Mouse (Mus musculus): Measurements from ENCODE around the gene Tmem94. TPM values are rescaled to one million over a fixed set of nuclear protein-coding genes. Genes with fewer than 3 reads are reported as not detected.
"Not testable (repeated sequence)": the region's sequence is repeated elsewhere in the genome, so short reads cannot be mapped to it uniquely, and the experiment has no call there.

Tmem94 gene
- polyA plus RNA-seq, 1 experiment from 2014 or later, result 19.9 TPM

DNA sequence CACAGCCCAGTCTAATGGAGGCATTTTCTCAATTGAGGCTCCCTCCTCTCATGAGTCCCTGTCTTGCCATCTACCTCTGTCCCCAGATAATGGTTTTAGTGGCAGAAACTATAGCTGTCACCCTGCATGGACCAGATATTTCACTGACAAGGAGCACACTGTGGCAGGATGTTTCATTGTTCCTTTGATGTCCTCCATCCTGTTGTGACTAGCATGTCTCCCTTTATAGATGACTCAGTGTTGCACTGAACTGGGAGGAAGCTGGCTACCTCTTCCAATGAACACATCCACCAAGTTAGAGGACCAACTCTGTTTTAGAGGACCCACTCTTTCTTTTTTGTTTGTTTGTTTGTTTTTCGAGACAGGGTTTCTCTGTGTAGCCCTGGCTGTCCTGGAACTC lies 19.1 kb upstream of the Tmem94 start:
- Histone ChIP-seq H3K4me3 (replicated peaks) (no peak overlapping the region), H3K4me1 (no peaks in the 10 kb centered on the region), H3K36me3 (no peaks in the 10 kb centered on the region), H3K9ac (no peak overlapping the region), H3K27me3 (replicated peaks) (no peaks in the 10 kb centered on the region), H3K9me3 (no peaks in the 10 kb centered on the region), H3K27ac (no peak overlapping the region), H3K4me2 (no peak overlapping the region)
- no peak for ATAC-seq (ENCODE audit: insufficient read depth, low FRiP score, low read depth)
- 61% methylated on average over 1 of the region's 1 CpGs for WGBS

DNA sequence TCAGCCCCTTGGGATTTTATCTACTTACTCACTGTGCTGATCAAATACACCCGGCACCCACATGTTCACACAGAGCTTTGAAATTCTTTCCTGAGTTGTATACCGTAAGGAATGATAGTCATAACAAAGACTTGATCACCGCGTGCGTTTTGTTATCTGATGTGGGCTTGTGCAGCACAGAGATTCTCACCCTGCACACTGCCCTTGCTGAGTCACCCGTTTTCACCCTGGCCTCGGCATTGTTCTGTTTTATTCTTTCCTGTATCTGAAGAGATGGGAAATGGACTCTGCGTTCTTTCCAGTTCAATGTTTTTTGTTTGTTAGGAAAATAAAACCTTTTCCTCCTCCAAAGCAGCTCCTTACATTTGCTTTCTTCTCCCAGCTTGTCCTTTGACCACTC lies 18.5 kb upstream of the Tmem94 start:
- Histone ChIP-seq H3K27ac (no peak overlapping the region), H3K9me3 (no peaks in the 10 kb centered on the region), H3K4me3 (replicated peaks) (no peak overlapping the region), H3K9ac (no peak overlapping the region), H3K4me1 (no peaks in the 10 kb centered on the region), H3K4me2 (peak overlapping the region; percentile 39; the same call in 1 of the 2 replicates), H3K36me3 (no peaks in the 10 kb centered on the region), H3K27me3 (replicated peaks) (no peaks in the 10 kb centered on the region)
- no peak for ATAC-seq (ENCODE audit: insufficient read depth, low FRiP score, low read depth)
- 20% methylated on average over 8 of the region's 8 CpGs for WGBS

DNA sequence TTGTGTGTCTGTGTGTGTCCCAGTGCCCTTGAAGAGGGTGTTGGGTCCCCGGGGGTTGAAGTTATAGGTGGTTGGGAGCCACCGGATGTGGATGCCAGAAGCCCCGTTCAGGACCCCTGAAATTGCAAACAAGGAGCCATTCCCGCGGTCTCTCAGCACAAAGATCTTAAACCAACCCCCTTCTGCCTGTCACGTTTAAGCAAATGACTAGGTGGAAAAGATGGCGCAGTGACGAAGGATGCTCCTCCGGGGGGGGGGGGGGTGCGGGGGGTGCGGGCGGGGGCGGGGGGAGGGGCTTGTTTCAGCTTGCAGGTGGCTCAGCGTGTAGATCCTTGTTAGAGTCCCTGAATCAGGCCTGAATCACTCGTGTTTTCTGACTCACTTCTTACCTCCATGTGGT lies 17.9 kb upstream of the Tmem94 start:
- Histone ChIP-seq H3K27ac (no peak overlapping the region), H3K27me3 (replicated peaks) (no peaks in the 10 kb centered on the region), H3K4me3 (replicated peaks) (no peak overlapping the region), H3K9ac (no peak overlapping the region), H3K36me3 (no peaks in the 10 kb centered on the region), H3K4me2 (peak overlapping the region; percentile 39), H3K9me3 (no peaks in the 10 kb centered on the region), H3K4me1 (no peaks in the 10 kb centered on the region)
- 2% methylated on average over 15 of the region's 15 CpGs for WGBS
- ATAC-seq (ENCODE audit: insufficient read depth, low FRiP score, low read depth), result no peak

DNA sequence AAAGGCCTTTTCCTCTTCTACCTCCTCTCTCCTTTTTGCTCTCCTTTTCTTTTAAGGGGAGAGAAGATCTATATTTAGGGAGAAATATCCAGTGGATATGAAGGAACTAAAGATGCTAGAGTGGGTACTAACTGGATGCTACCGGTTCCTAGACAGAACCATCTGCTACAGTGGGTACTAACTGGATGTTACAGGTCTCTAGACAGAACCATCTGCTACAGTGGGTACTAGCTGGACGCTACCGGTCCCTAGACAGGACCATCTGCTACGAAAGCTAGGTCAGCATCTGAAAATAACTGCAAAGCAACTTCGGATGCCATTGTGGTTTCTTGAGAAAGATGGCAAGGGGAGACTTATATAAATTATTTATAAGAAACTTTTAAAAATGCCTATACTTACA lies 15.4 kb upstream of the Tmem94 start:
- no peaks in the 10 kb centered on the region for H3K9me3 ChIP-seq
- ATAC-seq (ENCODE audit: insufficient read depth, low FRiP score, low read depth), result no peak
- no peaks in the 10 kb centered on the region for H3K36me3 ChIP-seq
- H3K9ac ChIP-seq, result no peak overlapping the region
- 83% methylated on average over 5 of the region's 5 CpGs for whole genome bisulfite sequencing
- no peak overlapping the region for H3K4me2 ChIP-seq
- H3K27me3 ChIP-seq (replicated peaks), result no peaks in the 10 kb centered on the region
- no peak overlapping the region for H3K27ac ChIP-seq
- H3K4me3 ChIP-seq (replicated peaks), result no peak overlapping the region
- H3K4me1 ChIP-seq, result no peaks in the 10 kb centered on the region

DNA sequence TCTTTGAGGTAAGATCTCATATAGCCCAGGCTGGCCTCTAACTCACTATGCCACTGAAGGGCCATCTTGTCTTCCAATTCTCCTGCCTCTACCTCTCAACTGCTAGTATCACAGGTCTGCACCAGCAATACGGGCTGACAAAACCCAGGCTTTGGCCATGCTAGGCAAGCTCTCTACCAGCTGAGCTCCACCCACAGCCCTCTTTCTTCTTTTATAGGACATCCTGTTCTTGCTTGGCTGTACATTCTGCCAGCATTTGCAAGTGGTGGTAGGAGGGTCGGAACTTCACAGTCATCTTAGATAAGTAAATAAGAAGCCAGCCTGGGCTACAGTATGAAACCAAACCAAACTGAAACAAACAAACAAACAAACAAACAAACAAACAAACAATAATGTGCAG lies 13.5 kb upstream of the Tmem94 start:
- no peaks in the 10 kb centered on the region for H3K4me1 ChIP-seq
- no peaks in the 10 kb centered on the region for H3K27me3 ChIP-seq (replicated peaks)
- H3K9me3 ChIP-seq, result no peaks in the 10 kb centered on the region
- no peak for ATAC-seq (ENCODE audit: insufficient read depth, low FRiP score, low read depth)
- H3K27ac ChIP-seq, result no peak overlapping the region
- WGBS, result 60% methylated on average over 2 of the region's 2 CpGs
- no peak overlapping the region for H3K4me3 ChIP-seq (replicated peaks)
- no peak overlapping the region for H3K4me2 ChIP-seq
- no peak overlapping the region for H3K9ac ChIP-seq
- no peaks in the 10 kb centered on the region for H3K36me3 ChIP-seq

DNA sequence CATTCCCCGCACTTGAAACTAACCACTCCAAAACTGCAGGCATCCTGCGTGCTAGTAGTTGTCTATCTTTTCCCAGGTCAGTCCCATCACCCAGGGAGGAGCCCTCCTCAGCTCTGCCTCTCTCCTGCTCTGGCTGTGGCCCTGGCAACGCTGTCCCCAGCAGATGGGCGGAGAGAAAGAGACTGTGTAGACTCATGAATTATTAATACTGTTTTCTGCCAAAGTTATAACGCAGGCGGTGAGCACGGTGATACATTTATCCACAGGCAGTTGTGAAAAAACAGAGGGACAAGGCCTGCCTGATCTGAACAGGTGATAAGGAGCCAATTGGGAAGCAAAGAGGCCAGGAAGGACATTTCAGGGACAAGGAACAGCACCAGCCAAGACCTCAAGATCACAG lies 12.6 kb upstream of the Tmem94 start:
- Histone ChIP-seq H3K9ac (no peak overlapping the region), H3K4me1 (no peaks in the 10 kb centered on the region), H3K36me3 (no peaks in the 10 kb centered on the region), H3K9me3 (no peaks in the 10 kb centered on the region), H3K27ac (no peak overlapping the region), H3K4me3 (replicated peaks) (no peak overlapping the region), H3K27me3 (replicated peaks) (no peaks in the 10 kb centered on the region), H3K4me2 (no peak overlapping the region)
- no peak for ATAC-seq (ENCODE audit: insufficient read depth, low FRiP score, low read depth)
- 78% methylated on average over 7 of the region's 7 CpGs for WGBS

DNA sequence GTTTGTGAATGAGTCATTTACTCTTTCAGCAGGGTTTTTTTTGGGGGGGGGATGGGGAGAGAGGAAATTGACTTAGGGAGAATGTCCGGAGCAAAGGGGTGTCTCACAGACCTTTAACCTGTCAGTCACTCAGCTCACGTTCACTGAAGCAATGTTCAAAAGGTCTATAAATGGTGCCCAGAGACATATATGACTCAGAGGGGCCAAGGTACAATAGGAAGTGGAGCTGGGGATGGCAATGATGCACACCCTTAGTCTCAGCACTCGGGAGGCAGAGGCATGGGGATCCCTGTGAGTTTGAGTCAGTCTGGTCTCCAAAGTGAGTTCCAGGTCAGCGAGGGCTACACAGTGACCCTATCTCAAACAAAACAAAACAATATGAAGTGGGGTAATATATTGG lies 11.7 kb upstream of the Tmem94 start:
- no peak overlapping the region for H3K4me3 ChIP-seq (replicated peaks)
- H3K9me3 ChIP-seq, result no peaks in the 10 kb centered on the region
- ATAC-seq (ENCODE audit: insufficient read depth, low FRiP score, low read depth), result no peak
- no peak overlapping the region for H3K9ac ChIP-seq
- no peaks in the 10 kb centered on the region for H3K4me1 ChIP-seq
- H3K4me2 ChIP-seq, result no peak overlapping the region
- no peaks in the 10 kb centered on the region for H3K27me3 ChIP-seq (replicated peaks)
- H3K27ac ChIP-seq, result no peak overlapping the region
- H3K36me3 ChIP-seq, result no peaks in the 10 kb centered on the region
- 66% methylated on average over 4 of the region's 4 CpGs for whole genome bisulfite sequencing

DNA sequence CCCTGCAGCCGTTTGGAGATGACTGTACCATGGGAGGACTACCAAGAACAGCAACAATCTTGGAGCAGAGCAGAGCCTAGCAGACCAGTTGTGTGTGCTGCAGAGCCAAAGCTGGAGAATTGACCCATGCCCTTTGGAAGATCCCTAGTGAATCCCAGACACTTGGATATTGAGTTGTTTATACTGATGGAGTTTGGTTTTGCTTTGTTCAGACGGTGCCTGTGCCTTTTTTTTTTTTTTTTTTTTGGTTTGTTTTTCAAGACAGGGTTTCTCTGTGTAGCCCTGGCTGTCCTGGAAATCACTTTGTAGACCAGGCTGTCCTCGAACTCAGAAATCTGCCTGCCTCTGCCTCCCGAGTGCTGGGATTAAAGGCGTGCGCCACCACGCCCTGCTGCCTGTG lies 3.1 kb upstream of the Tmem94 start:
- WGBS, result 86% methylated on average over 7 of the region's 7 CpGs
- H3K4me1 ChIP-seq; H3K27me3 ChIP-seq (replicated peaks); H3K9me3 ChIP-seq; ATAC-seq (ENCODE audit: insufficient read depth, low FRiP score, low read depth); H3K36me3 ChIP-seq; H3K9ac ChIP-seq; H3K4me2 ChIP-seq; H3K4me3 ChIP-seq (replicated peaks); H3K27ac ChIP-seq: not testable (repeated sequence)

DNA sequence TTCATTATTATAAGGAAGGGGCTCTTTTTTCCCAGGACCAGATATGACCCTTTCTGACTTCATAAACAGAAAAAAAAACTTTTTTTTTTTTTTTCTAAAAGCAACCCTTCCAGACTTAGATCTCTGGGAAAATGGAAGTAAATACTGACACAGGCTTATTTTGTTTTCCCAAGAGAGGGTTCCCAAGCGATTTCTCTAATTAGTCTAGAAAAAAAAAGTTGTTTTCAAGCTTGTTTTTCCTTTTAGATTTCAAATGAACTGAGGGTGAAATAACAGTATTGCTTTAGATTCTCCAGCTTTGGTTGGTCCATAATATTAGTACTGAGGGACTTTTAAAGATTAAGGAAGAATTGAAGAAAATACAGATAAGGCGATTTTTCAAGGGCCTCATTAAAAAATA lies 535 bp upstream of the Tmem94 start:
- Histone ChIP-seq H3K27ac (peak overlapping the region; percentile 63; the same call in 1 of the 2 replicates), H3K4me1 (peaks cover 6% of the 10 kb centered on the region; the same call in 1 of the 2 replicates), H3K9me3 (no peaks in the 10 kb centered on the region), H3K9ac (no peak overlapping the region), H3K4me3 (replicated peaks) (peak overlapping the region; percentile 85), H3K27me3 (replicated peaks) (no peaks in the 10 kb centered on the region), H3K4me2 (peak overlapping the region; percentile 61), H3K36me3 (no peaks in the 10 kb centered on the region)
- WGBS, result 23% methylated on average over 2 of the region's 2 CpGs
- no peak for ATAC-seq (ENCODE audit: insufficient read depth, low FRiP score, low read depth)

DNA sequence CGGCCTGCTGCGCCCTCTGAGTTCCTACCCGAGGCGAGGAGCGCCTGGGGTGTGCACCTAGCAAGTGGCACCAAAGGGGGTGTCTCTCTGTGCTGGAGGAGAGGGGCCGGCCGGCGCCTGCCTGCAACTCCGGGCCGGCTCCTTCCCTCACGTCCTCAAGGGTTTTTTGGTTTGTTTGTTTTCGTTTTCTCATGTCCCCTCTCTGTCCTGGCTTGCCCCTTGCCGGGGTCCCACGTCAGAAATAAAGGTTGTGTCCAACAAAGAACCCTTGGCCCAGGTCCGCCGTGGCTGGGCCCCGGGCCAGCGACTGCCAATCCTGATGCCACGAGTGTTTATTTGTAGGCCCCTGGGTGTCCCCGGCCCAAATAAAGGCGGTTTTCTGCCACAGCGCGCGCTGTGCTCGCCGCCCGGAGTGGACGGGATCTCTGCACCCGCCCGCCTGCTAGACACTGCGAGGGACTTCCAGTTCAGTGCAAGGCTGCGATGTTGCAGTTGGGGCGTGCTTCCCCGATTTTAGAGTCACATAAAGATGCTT lies 441 bp downstream of the Tmem94 start:
- WGBS, result 0% methylated on average over 33 of the region's 34 CpGs
- H3K4me1 ChIP-seq, result peaks cover 6% of the 10 kb centered on the region; the same call in 1 of the 2 replicates
- peak; percentile 82 for ATAC-seq (ENCODE audit: insufficient read depth, low FRiP score, low read depth)
- H3K27ac ChIP-seq, result peak overlapping the region; percentile 83
- peak overlapping the region; percentile 63 for H3K4me2 ChIP-seq
- H3K9ac ChIP-seq, result peak overlapping the region; percentile 92
- no peaks in the 10 kb centered on the region for H3K27me3 ChIP-seq (replicated peaks)
- H3K4me3 ChIP-seq (replicated peaks), result peak overlapping the region; percentile 85
- no peaks in the 10 kb centered on the region for H3K36me3 ChIP-seq
- H3K9me3 ChIP-seq, result no peaks in the 10 kb centered on the region

DNA sequence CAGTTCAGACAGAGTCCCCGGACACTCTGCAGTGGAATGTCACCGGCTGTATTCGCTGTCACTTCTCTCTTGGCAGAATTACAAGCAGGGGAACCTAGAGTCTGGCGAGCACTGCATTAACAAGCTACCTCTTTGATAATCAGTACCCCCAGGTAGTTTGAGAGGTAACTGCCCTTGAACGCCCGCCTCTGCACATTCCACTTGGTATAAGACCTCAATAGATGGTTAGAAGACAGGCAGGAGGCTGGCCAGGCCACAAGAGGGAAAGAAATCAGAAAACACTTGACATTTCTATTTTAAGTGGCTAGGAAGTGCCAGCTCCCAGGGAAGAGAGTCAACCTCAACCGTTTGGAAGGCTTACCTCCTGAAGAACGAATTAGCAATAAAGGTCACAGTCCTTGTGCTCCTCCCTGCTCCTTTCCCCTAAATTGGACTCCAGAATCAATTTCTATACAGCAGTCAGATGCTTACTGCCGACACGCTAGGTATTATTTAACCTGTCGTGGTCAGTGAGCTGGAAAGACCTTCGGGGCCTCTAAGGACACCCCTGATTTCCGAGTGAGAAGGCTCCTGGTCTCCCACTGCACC lies 1.2 kb downstream of the Tmem94 start:
- peak overlapping the region; percentile 63 for H3K4me2 ChIP-seq
- H3K27ac ChIP-seq, result peak overlapping the region; percentile 83
- peak overlapping the region; percentile 85 for H3K4me3 ChIP-seq (replicated peaks)
- H3K36me3 ChIP-seq, result no peaks in the 10 kb centered on the region
- H3K27me3 ChIP-seq (replicated peaks), result no peaks in the 10 kb centered on the region
- ATAC-seq (ENCODE audit: insufficient read depth, low FRiP score, low read depth), result no peak
- WGBS, result 38% methylated on average over 13 of the region's 13 CpGs
- H3K4me1 ChIP-seq, result peaks cover 6% of the 10 kb centered on the region; the same call in 1 of the 2 replicates
- peak overlapping the region; percentile 92 for H3K9ac ChIP-seq
- no peaks in the 10 kb centered on the region for H3K9me3 ChIP-seq

DNA sequence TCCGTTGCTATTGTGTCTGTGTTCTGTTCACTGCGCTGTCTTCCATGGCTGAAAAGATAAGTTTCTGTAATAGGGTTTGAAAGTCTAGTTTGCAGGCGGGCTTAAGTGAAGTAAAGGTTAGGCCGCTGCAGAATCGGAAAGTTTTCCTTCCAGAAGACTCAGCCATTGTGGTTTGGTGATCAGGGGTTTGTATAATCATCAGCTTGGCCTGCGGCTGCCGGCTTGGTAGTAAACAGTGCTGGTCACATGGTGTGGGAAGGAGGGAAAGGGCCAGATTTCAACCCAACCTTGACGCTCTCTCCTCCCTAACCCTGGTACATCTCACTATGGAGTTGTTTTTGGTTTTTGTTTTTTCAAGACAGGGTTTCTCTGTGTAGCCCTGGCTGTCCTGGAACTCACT lies 1.7 kb downstream of the Tmem94 start:
- Histone ChIP-seq H3K4me2 (no peak overlapping the region), H3K4me3 (replicated peaks) (peak overlapping the region; percentile 85; the same call in 1 of the 2 replicates), H3K4me1 (peaks cover 6% of the 10 kb centered on the region; the same call in 1 of the 2 replicates), H3K27me3 (replicated peaks) (no peaks in the 10 kb centered on the region), H3K36me3 (no peaks in the 10 kb centered on the region), H3K9me3 (no peaks in the 10 kb centered on the region), H3K9ac (no peak overlapping the region), H3K27ac (no peak overlapping the region)
- WGBS, result 77% methylated on average over 8 of the region's 8 CpGs
- no peak for ATAC-seq (ENCODE audit: insufficient read depth, low FRiP score, low read depth)

DNA sequence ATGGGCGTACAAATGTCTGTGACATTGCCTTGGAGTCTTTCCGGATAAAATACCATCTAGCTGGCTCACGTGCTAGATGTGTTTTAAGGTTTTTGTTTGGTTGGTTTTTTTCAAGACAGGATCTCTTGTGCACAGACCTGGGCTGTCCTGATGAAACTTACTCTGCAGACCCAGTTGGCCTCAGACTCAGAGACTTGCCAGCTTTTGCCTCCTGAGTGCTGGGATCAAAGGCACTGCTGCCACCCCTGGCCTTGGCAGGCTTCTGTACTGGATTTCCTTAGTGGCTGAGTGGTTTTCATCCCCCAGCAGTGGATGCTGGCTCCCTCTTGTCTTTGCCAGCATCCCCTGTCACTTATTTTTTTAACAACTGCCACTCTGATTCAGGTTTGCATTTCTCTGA lies 3.7 kb downstream of the Tmem94 start:
- no peak for ATAC-seq (ENCODE audit: insufficient read depth, low FRiP score, low read depth)
- Histone ChIP-seq H3K4me3 (replicated peaks) (no peak overlapping the region), H3K4me1 (peaks cover 6% of the 10 kb centered on the region; the same call in 1 of the 2 replicates), H3K9me3 (no peaks in the 10 kb centered on the region), H3K9ac (no peak overlapping the region), H3K36me3 (no peaks in the 10 kb centered on the region), H3K4me2 (no peak overlapping the region), H3K27ac (no peak overlapping the region), H3K27me3 (replicated peaks) (no peaks in the 10 kb centered on the region)
- WGBS, result 83% methylated on average over 3 of the region's 3 CpGs
